In the genomic region with DNA sequence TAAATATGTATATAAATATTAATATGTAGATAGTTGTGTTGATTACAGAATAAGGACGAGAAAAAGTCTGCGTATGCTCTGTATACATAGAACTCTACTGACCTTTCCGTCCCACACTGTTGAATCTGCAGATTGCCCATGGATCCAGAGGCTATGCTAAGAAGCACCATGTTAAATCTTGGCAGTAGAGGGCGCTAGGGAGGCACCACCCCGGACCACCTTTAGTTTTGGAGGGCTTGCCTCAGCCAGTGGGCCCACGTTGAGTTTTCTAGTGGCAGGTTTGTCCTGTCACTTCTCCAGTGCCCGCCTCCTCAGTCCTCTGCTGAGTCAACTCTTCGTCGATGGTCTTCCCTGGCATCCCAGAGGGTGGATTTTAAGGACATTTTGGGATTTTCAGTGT, we compare ENCODE assay signal across 10 mouse cellular contexts. TPM values are rescaled to one million over a fixed set of nuclear protein-coding genes. Genes with fewer than 3 reads are reported as not detected.
DNase-seq lines count a peak whose midpoint lies in the region; ATAC-seq and TF ChIP-seq lines count a peak whose summit lies in the region.
"Had no signal": no experiment of that assay in that cellular context is flagged by ENCODE, and none has a peak within 500 bp of the region (broad histone marks: within the 10 kb centered on the region; RNA-seq: fewer than 3 reads in every experiment).

No protein-coding gene starts in this region.

- TF ChIP-seq CTCF in liver, adult 2 months (IDR thresholded peaks at IDR 0.05; ENCODE audit: low read depth, low read length) = peak; percentile 48
- TF ChIP-seq CTCF in bone marrow, adult 2 months (IDR thresholded peaks at IDR 0.05; ENCODE audit: control insufficient read depth, insufficient read depth, low read length) = peak; percentile 58

- H3K4me1 ChIP-seq in liver, adult 2 months (ENCODE audit: control insufficient read depth, insufficient read depth, low read length) = no peaks in the 10 kb centered on the region
- no peaks in the 10 kb centered on the region for H3K4me1 ChIP-seq in bone marrow, adult 2 months (ENCODE audit: control insufficient read depth, insufficient read depth, low read length)
- H3K4me1 ChIP-seq: hindbrain, embryonic 15.5 days; midbrain, embryonic 12.5 days had no signal

- DNase-seq in liver, adult 2 months (ENCODE audit: extremely low read depth, low read depth, low spot score) = no peak
- DNase-seq in liver (no peak), ES-CJ7 (ENCODE audit: low read depth, low spot score) (peak; percentile 84)
- peak; percentile 53 for DNase-seq in splenic B cell, adult 2 months (ENCODE audit: low read depth, low spot score)
- DNase-seq in cerebellum, adult 18-20 months = no peak
- DNase-seq: gastrocnemius, postnatal 14 days had no signal

- H3K27me3 ChIP-seq in liver, adult 2 months (ENCODE audit: control insufficient read depth, insufficient read depth, low read length) = no peaks in the 10 kb centered on the region
- no peaks in the 10 kb centered on the region for H3K27me3 ChIP-seq in splenic B cell, adult 2 months (ENCODE audit: control insufficient read depth, insufficient read depth, low read length, poor library complexity, severe bottlenecking)
- H3K27me3 ChIP-seq: hindbrain, embryonic 15.5 days; midbrain, embryonic 12.5 days had no signal

- no peak overlapping the region for H3K4me3 ChIP-seq in liver, adult 2 months (ENCODE audit: insufficient read depth, low read depth, low read length)
- H3K4me3 ChIP-seq in bone marrow, adult 2 months (replicated peaks; ENCODE audit: control insufficient read depth, low read depth, low read length) = no peak overlapping the region
- H3K4me3 ChIP-seq: hindbrain, embryonic 15.5 days; midbrain, embryonic 12.5 days had no signal

- 74% methylated on average over 9 of the region's 9 CpGs for WGBS in liver, adult 2 months
- 60% methylated on average over 9 of the region's 9 CpGs for WGBS in bone marrow, adult 2 months

- H3K36me3 ChIP-seq in liver, adult 2 months (ENCODE audit: control insufficient read depth, insufficient read depth, low read length) = no peaks in the 10 kb centered on the region
- no peaks in the 10 kb centered on the region for H3K36me3 ChIP-seq in splenic B cell, adult 2 months (ENCODE audit: control insufficient read depth, insufficient read depth, low read length, poor library complexity, severe bottlenecking)
- H3K36me3 ChIP-seq: hindbrain, embryonic 15.5 days; midbrain, embryonic 12.5 days had no signal

- no peaks in the 10 kb centered on the region for H3K79me2 ChIP-seq in liver, adult 2 months (ENCODE audit: control insufficient read depth, insufficient read depth, low read length)

- no peak overlapping the region for H3K9ac ChIP-seq in liver, adult 2 months (ENCODE audit: low read depth, low read length)
- H3K9ac ChIP-seq: hindbrain, embryonic 15.5 days; midbrain, embryonic 12.5 days had no signal

- ATAC-seq in monocyte, adult 5-6 weeks (replicated peaks; ENCODE audit: insufficient number of reproducible peaks, low FRiP score, low TSS enrichment, poor library complexity, severe bottlenecking) = no peak

- no peak for TF ChIP-seq POLR2A in liver, adult 2 months (IDR thresholded peaks at IDR 0.05; ENCODE audit: extremely low read depth, insufficient read depth, low read length)
- TF ChIP-seq POLR2A in bone marrow, adult 2 months (IDR thresholded peaks at IDR 0.05; ENCODE audit: borderline replicate concordance, control insufficient read depth, low read depth, low read length) = no peak

- no peak overlapping the region for H3K27ac ChIP-seq in liver, adult 2 months (replicated peaks; ENCODE audit: insufficient read depth, low read depth, low read length)
- no peak overlapping the region for H3K27ac ChIP-seq in bone marrow, adult 2 months (ENCODE audit: control insufficient read depth, insufficient read depth, low read depth, low read length, poor library complexity)
- H3K27ac ChIP-seq: hindbrain, embryonic 15.5 days; midbrain, embryonic 12.5 days had no signal

RNA-seq across cellular contexts. Expression of gene Fam20b, which starts 11.9 kb away (rescaled TPM):
- total RNA-seq in liver, adult 2 months (2014; rRNA removed) = 11.2 and 11.4 TPM in 2 replicates
- polyA plus RNA-seq in liver, adult 2 months (2012; rRNA removed) = 6.8 and 8.0 TPM in 2 replicates
- polyA plus RNA-seq in bone marrow, adult 2 months (2011; ENCODE audit: insufficient read depth, insufficient read length, low replicate concordance, missing spikeins) = 8.6 and 9.4 TPM in 2 replicates
- total RNA-seq in monocyte, adult 5-6 weeks (2017) = 41.8 to 53.3 TPM (median 41.9 TPM) in 3 replicates

RNA-seq across cellular contexts. Expression of gene Tor3a, which starts 56.6 kb away (rescaled TPM):
- total RNA-seq in liver, adult 2 months (2014; rRNA removed) = 3.9 and 4.6 TPM in 2 replicates
- polyA plus RNA-seq in liver, adult 2 months (2012; rRNA removed) = 4.4 and 9.3 TPM in 2 replicates
- 9.1 and 19.2 TPM in 2 replicates for polyA plus RNA-seq in bone marrow, adult 2 months (2011; ENCODE audit: insufficient read depth, insufficient read length, low replicate concordance, missing spikeins)
- 10.6 to 22.7 TPM (median 17.1 TPM) in 3 replicates for total RNA-seq in monocyte, adult 5-6 weeks (2017)

Comparison
In these comparisons a context has a peak if more than half of its experiments do, and no peak if none do; other contexts are left out.
1. DNase-seq: peak in ES-CJ7 (single experiment) and splenic B cell, adult 2 months (single experiment); none in liver, adult 2 months (single experiment), liver (single experiment) and cerebellum, adult 18-20 months (0 of 2).